Mouse (Mus musculus) midbrain, postnatal 0 days (tissue): ENCODE data around the gene Samd15. TPM values are rescaled to one million over a fixed set of nuclear protein-coding genes. Genes with fewer than 3 reads are reported as not detected.

ENCODE experiments used
- ATAC-seq: fragments of 200-750 bp; cut with Nextera tagmentation; 2 replicates; pipeline ENCODE4 v1.8.0; 2017; ENCODE audit warnings: moderate number of reproducible peaks, mild to moderate bottlenecking, moderate TSS enrichment, moderate library complexity; ENCODE audit not compliant: low FRiP score
- DNase-seq: peaks from one replicate; pipeline ENCODE4 v3.0.0-alpha.2; 2015; ENCODE audit warnings: low spot score
- H3K27ac ChIP-seq: fragments of 300-500 bp; sonication (generic); 2 replicates; pipeline ENCODE4 v1.5.1; 2014; ENCODE audit warnings: low read depth, mild to moderate bottlenecking, low read length, mixed read lengths
- H3K27me3 ChIP-seq: fragments of 300-500 bp; sonication (generic); 2 replicates; pipeline ENCODE4 v1.6.1; 2014; ENCODE audit warnings: low read length, control low read depth, mixed read lengths; ENCODE audit not compliant: insufficient read depth
- H3K36me3 ChIP-seq: fragments of 300-500 bp; sonication (generic); 2 replicates; pipeline ENCODE4 v1.6.1; 2014; ENCODE audit warnings: low read length, control low read depth, mixed read lengths; ENCODE audit not compliant: insufficient read depth
- H3K4me1 ChIP-seq: fragments of 300-500 bp; sonication (generic); 2 replicates; pipeline ENCODE4 v1.6.1; 2014; ENCODE audit warnings: mild to moderate bottlenecking, control low read depth, antibody characterized with exemption, low read length, mixed read lengths; ENCODE audit not compliant: insufficient read depth
- H3K4me2 ChIP-seq: fragments of 300-500 bp; sonication (generic); 2 replicates; pipeline ENCODE4 v1.6.1; 2014; ENCODE audit warnings: low read depth, mild to moderate bottlenecking, low read length, mixed read lengths; ENCODE audit not compliant: poor library complexity, severe bottlenecking
- H3K4me3 ChIP-seq: fragments of 300-500 bp; sonication (generic); 2 replicates; pipeline ENCODE4 v1.5.1; 2014; ENCODE audit warnings: low read depth, mild to moderate bottlenecking, low read length, moderate library complexity
- H3K9ac ChIP-seq: fragments of 300-500 bp; sonication (generic); replicated peaks from 2 replicates; pipeline ENCODE4 v1.6.1; 2014; ENCODE audit warnings: mild to moderate bottlenecking, low read length, moderate library complexity, mixed read lengths; ENCODE audit not compliant: poor library complexity, severe bottlenecking
- H3K9me3 ChIP-seq: fragments of 300-500 bp; sonication (generic); 2 replicates; pipeline ENCODE4 v1.6.1; 2016; ENCODE audit warnings: low read length, control low read depth
- CTCF ChIP-seq: IDR thresholded peaks from 2 replicates; pipeline ENCODE4 v1.5.1; 2016; ENCODE audit warnings: antibody characterized with exemption, mild to moderate bottlenecking
- WGBS: fragments of 180-500 bp; shearing (Covaris S2); extraction: QIAGEN DNeasy Blood & Tissue Kit; methylation state at CpG from one replicate; pipeline ENCODE4 v1.1.7; 2014; 5-methylcytosine and 5-hydroxymethylcytosine counted together
- polyA plus RNA-seq: library from polyadenylated mRNA; unstranded; fragments of >200 nt; fragmentation: Nextera tagmentation; extraction: Ambion mirVana; gene quantifications from 2 replicates; pipeline ENCODE4 v1.2.1, GENCODE M21; 2015
- total RNA-seq: library from RNA; depleted of rRNA; stranded (reverse); fragments of >200 nt; gene quantifications from 2 replicates; pipeline ENCODE4 v1.2.3, GENCODE M21; 2014; rRNA removed

Gene Samd15
- total and polyA plus RNA-seq, 2 experiments from 2014 or later = 0.55 to 3.1 TPM

DNA sequence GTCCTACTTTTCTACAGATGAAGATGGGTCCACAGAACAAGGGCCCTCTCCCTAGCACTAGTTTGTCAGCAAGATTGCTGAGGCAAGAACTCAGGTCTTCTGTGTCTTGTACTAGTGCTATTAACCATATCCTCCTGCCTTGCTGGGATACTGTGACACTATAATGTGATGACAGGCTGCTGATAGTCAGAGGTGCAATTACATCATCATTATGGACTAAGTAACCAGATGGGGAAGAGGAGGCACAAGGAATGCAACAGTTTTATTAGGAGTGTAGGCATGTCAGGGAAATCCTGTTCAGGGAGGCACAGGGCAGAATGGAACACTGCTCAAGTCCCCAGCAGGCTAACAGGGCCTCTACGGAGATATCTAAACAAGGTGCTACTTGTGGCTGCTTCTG, 39.1 kb downstream of the Samd15 start, which contains the start of gene Noxred1:
TSS of gene Noxred1 (minus strand) at position 101 of the 400 bp plus-strand sequence.
- no peaks in the 10 kb centered on the region for H3K9me3 ChIP-seq
- WGBS = 89% methylated on average over 1 of the region's 1 CpGs
- H3K27ac ChIP-seq = no peak within 1 kb of the TSS

DNA sequence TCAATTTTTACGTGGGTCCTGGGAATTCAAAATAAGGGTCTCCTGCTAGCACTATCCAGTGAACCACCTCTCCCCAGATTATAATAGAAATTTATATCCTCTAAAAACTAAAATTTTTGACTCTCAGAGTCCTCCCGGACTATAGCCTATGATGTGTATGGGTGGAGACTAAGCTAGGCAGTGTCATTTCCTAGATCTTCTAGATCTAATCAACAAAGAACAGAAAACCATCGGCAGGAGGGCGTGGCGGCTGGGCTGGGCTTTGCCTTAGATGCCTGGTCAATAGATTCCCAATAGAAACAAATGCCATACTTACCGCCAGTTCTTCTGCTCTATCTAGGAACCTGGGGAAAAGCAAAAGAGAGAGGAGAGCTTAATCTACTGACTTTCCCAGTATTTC, 50.6 kb downstream of the Samd15 start:
- peaks cover 76% of the 10 kb centered on the region for H3K36me3 ChIP-seq
- 96% methylated on average over 6 of the region's 6 CpGs for WGBS

More for the DNA sequence above, 39.1 kb downstream of the Samd15 start, which contains the start of gene Noxred1:
- ATAC-seq (no peak), DNase-seq (no peak)
- Histone ChIP-seq H3K4me3 (no peak within 1 kb of the TSS), H3K4me2 (no peak within 1 kb of the TSS), H3K9ac (no peak within 1 kb of the TSS), H3K36me3 (peaks cover 41% of the 10 kb centered on the region), H3K4me1 (no peaks in the 10 kb centered on the region), H3K27me3 (no peaks in the 10 kb centered on the region)
- no peak for TF ChIP-seq CTCF

GRCm38 (mm10) chr12:87253878-87254277, 54.4 kb downstream of the Samd15 start:
- H3K9me3 ChIP-seq = no peaks in the 10 kb centered on the region
- no peak for TF ChIP-seq CTCF
- H3K36me3 ChIP-seq = peaks cover 75% of the 10 kb centered on the region
- H3K9ac ChIP-seq = no peak overlapping the region
- no peak overlapping the region for H3K27ac ChIP-seq
- H3K4me1 ChIP-seq = no peaks in the 10 kb centered on the region
- 92% methylated on average over 6 of the region's 6 CpGs for WGBS
- no peak for ATAC-seq
- no peak overlapping the region for H3K4me3 ChIP-seq
- no peak for DNase-seq
- no peaks in the 10 kb centered on the region for H3K27me3 ChIP-seq
- no peak overlapping the region for H3K4me2 ChIP-seq

More for the DNA sequence above, 50.6 kb downstream of the Samd15 start:
- H3K4me2 ChIP-seq = no peak overlapping the region
- ATAC-seq = no peak
- H3K4me3 ChIP-seq = no peak overlapping the region
- no peak for TF ChIP-seq CTCF
- DNase-seq = no peak
- H3K27me3 ChIP-seq = no peaks in the 10 kb centered on the region
- no peaks in the 10 kb centered on the region for H3K4me1 ChIP-seq
- no peak overlapping the region for H3K9ac ChIP-seq
- no peaks in the 10 kb centered on the region for H3K9me3 ChIP-seq
- H3K27ac ChIP-seq = no peak overlapping the region

DNA sequence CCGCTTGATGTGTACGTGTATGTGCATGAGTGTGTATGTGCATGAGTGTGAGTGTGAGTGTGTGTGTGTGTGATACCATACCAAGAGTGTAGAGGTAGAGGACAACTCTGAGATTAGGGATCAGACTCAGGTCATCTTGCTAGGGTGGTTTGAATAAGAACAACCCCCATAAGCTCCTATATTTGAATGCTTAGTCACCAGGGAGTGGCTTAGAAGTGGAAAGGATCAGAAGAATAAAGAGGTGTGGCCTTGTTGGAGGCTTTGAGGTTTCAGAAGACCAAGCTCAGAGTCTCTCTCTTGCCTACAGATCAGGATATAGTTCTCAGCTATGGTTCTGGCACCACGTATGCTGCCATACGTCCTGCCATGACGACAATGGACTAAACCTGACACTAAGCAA, 57.1 kb downstream of the Samd15 start:
- H3K9ac ChIP-seq = no peak overlapping the region
- H3K4me2 ChIP-seq = no peak overlapping the region
- 92% methylated on average over 5 of the region's 5 CpGs for WGBS
- H3K27ac ChIP-seq = no peak overlapping the region
- ATAC-seq = no peak
- no peaks in the 10 kb centered on the region for H3K4me1 ChIP-seq
- H3K4me3 ChIP-seq = no peak overlapping the region
- TF ChIP-seq CTCF = no peak
- H3K9me3 ChIP-seq = no peaks in the 10 kb centered on the region
- H3K36me3 ChIP-seq = peaks cover 63% of the 10 kb centered on the region
- DNase-seq = no peak
- no peaks in the 10 kb centered on the region for H3K27me3 ChIP-seq

- Histone ChIP-seq H3K9me3 (no peaks in the 10 kb centered on the region), H3K27me3 (no peaks in the 10 kb centered on the region), H3K9ac (no peak overlapping the region), H3K4me2 (no peak overlapping the region), H3K27ac (no peak overlapping the region), H3K36me3 (peaks cover 45% of the 10 kb centered on the region), H3K4me3 (no peak overlapping the region), H3K4me1 (no peaks in the 10 kb centered on the region)
- DNase-seq (no peak), ATAC-seq (no peak)
- no peak for TF ChIP-seq CTCF
- WGBS = 96% methylated on average over 8 of the region's 8 CpGs
These were observed 61.0 kb downstream of the Samd15 start for GRCm38 (mm10) chr12:87260562-87260961.

Other genes starting within 250 kb of the Samd15 start
- 19.4 and 21.9 TPM in 2 replicates for gene Zdhhc22, start 209.3 kb upstream of the Samd15 start, total RNA-seq
- 30.9 and 32.2 TPM in 2 replicates for gene Zdhhc22, start 209.3 kb upstream of the Samd15 start, polyA plus RNA-seq
- 25.4 and 30.1 TPM in 2 replicates for gene Tmem63c, start 178.4 kb upstream of the Samd15 start, total RNA-seq
- 10.2 and 10.7 TPM in 2 replicates for gene Tmem63c, start 178.4 kb upstream of the Samd15 start, polyA plus RNA-seq
- gene Ngb, start 97.2 kb upstream of the Samd15 start, total RNA-seq = 15.7 and 17.4 TPM in 2 replicates
- 16.7 and 17.3 TPM in 2 replicates for gene Ngb, start 97.2 kb upstream of the Samd15 start, polyA plus RNA-seq
- 58.1 and 60.7 TPM in 2 replicates for gene Gstz1, start 52.6 kb upstream of the Samd15 start, total RNA-seq
- gene Gstz1, start 52.6 kb upstream of the Samd15 start, polyA plus RNA-seq = 44.9 and 49.3 TPM in 2 replicates
- gene Pomt2, start 51.8 kb upstream of the Samd15 start, total RNA-seq = 29.8 and 35.0 TPM in 2 replicates
- gene Pomt2, start 51.8 kb upstream of the Samd15 start, polyA plus RNA-seq = 13.2 and 13.8 TPM in 2 replicates
- 17.5 and 19.8 TPM in 2 replicates for gene Tmed8, start 731 bp downstream of the Samd15 start, total RNA-seq
- 3.6 and 4.4 TPM in 2 replicates for gene Tmed8, start 731 bp downstream of the Samd15 start, polyA plus RNA-seq
- 0.88 and 2.2 TPM in 2 replicates for gene Noxred1, start 39.0 kb downstream of the Samd15 start, total RNA-seq
- gene Noxred1, start 39.0 kb downstream of the Samd15 start, polyA plus RNA-seq = 0.30 and 0.36 TPM in 2 replicates
- 59.4 and 61.5 TPM in 2 replicates for gene Vipas39, start 66.5 kb downstream of the Samd15 start, total RNA-seq
- 48.7 and 51.2 TPM in 2 replicates for gene Vipas39, start 66.5 kb downstream of the Samd15 start, polyA plus RNA-seq
- 113 and 116 TPM in 2 replicates for gene Ahsa1, start 66.8 kb downstream of the Samd15 start, total RNA-seq
- 169 and 182 TPM in 2 replicates for gene Ahsa1, start 66.8 kb downstream of the Samd15 start, polyA plus RNA-seq
- gene Ism2, start 100.0 kb downstream of the Samd15 start, total RNA-seq = 1.3 and 4.0 TPM in 2 replicates
- 1.3 and 1.6 TPM in 2 replicates for gene Ism2, start 100.0 kb downstream of the Samd15 start, polyA plus RNA-seq
- 41.5 and 49.8 TPM in 2 replicates for gene Sptlc2, start 188.6 kb downstream of the Samd15 start, total RNA-seq
- 86.6 and 99.6 TPM in 2 replicates for gene Sptlc2, start 188.6 kb downstream of the Samd15 start, polyA plus RNA-seq
- 38.9 and 58.2 TPM in 2 replicates for gene Slirp, start 244.2 kb downstream of the Samd15 start, total RNA-seq
- 181 and 194 TPM in 2 replicates for gene Slirp, start 244.2 kb downstream of the Samd15 start, polyA plus RNA-seq
- 20.3 and 28.7 TPM in 2 replicates for gene Alkbh1, start 244.3 kb downstream of the Samd15 start, total RNA-seq
- gene Alkbh1, start 244.3 kb downstream of the Samd15 start, polyA plus RNA-seq = 31.5 and 36.8 TPM in 2 replicates